Mouse (Mus musculus): ENCODE data around the gene Dpp6.

DNA sequence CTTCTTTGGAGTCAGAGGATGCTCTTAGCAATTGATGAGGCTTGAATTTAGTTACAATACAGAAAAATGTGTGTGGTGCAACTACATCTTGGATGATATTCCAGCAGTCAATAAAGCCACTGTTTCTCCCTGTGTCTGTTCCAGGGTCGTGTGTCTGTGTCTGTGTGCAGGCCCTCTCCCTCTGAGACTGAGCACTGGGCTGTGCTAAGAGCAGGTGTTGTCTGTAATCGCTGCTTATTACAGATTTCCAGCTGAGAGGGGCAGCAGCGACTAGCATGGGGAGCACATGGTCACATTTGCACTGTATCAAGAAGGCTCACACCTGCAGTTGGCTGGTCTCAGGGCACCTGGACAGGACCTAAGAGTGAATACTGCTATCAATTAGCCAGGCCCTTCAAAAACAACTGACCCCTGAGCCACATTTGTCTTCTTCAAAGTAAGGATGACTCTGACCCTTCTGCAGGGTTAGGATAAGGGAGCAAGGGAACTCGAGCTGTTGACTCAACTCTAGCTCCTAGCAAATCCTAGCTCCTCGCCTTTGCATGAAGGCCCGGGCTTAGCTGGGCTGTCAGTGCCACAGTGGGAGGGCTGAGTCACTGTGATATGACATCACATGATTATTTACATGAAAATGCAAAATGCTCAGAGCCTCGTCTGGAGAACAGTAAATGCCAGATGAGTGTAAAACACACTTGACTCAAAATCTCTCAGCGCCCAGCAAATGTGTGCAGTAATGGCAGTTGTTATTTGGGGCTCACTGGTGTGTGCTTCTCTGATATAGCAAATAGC is 771.2 kb downstream of the Dpp6 start:
- TF ChIP-seq CTCF (IDR thresholded peaks at IDR 0.05; ENCODE audit: low read depth): no peak
- TF ChIP-seq EP300 (optimal IDR thresholded peaks at IDR 0.05): no peak
